Mouse (Mus musculus) gastrocnemius, postnatal 25 days (tissue): ENCODE data around the gene Pkig. TPM values are rescaled to one million over a fixed set of nuclear protein-coding genes. Genes with fewer than 3 reads are reported as not detected.

Source experiments
- DNase-seq: peaks from one replicate; pipeline ENCODE4 v3.0.0; 2022
- total RNA-seq, 2 experiments: library from RNA; stranded (reverse); gene quantifications; 1 replicate in 1 of 2; 2 replicates in 1 of 2; pipeline ENCODE4 v1.2.3; 2021

The Pkig gene
- total RNA-seq, 2 experiments from 2014 or later, result 72.1 to 93.5 TPM

DNA sequence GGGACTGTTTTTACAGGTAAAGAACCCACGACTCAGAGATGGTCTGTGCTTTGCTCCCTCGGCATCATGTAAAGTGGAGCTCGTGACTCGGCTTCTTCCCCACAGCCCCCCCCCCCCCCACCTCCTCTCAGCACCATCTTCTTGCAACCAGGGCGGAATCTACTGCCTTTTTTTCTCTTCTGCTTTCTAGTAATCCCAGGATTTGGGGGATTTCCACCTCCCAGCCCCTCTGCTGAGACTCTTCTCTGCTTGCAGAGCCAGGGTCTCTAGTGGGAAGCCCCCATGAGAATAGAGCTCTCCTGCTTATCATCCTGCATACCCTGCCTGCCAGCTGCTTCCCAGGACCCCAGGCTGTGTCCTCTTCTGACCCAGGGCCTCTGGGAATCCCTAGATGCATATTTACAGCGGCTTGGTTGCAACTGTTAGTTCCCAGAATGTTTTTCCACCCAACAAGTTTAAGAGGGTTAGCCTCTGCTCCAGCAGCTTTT, 50.6 kb downstream of the Pkig start:
- no peak for DNase-seq

DNA sequence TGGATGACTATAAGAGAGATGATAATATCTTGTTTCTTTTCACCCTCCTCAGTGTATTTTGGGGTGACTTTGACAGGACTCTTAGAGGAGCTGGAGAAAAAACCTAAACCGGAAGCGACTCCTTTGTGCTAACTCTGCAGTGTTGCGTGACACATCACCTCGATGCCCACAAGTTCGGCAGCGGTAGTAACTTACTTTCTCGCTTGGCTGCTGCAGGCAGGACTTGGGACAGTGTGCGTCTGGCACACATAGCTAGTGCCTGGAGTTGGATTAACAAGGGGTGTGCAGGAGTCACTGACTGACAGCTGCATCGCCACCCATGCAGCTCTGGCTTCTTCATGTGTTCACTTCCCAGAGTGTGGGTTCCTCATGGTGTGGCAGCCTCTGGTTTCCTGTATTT, 51.8 kb downstream of the Pkig start:
- no peak for DNase-seq

DNA sequence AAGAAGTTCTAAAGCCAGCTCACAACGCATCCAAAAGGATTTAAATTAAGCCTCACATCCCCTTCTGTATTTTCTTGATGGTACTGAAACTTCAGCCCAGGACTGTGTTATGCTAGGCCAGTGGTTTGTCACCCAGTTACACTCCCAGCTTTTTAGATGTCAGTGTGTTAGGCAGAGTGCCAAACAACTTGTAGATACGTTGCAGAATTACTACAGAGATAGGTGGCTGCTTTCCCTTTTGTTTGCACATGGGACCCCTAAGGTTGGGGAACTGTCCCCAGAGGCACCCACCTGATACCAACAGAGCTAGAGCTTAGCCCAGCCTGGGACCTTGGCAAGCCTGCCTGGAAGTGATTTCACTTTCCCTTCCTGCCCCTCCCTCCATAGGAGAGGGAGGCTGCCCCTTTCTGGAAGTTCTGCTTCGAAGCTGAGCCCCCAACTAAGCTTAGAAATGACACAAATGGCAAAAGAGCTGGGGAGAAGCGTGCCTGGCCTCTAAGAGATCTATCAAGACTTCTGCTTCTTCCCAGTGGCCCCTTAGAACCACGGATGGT, 52.5 kb downstream of the Pkig start:
- no peak for DNase-seq

DNA sequence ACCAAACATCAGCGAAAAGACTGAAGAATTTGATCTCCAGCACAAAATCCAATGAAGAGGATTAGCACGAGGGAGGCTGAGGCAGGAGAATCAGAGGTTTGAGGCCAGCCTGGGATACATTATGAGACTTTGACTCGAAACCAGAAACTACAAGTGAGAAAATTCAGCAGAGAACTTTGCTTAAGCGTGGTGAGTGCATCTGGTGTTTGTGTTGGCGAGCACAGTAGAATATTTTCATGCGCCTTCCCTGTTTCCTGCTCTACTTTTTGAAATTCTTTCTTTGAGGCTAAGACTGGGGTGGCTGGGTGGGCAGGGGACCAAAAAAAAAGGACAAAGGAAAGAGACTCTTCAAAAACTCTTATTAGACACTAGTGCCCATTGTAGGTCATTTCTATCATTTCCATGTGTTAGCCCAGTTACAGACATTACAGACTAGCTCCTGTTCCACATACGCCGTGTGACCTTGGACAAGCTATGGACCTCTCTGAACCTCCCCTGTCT, 53.2 kb downstream of the Pkig start:
- DNase-seq, result no peak

DNA sequence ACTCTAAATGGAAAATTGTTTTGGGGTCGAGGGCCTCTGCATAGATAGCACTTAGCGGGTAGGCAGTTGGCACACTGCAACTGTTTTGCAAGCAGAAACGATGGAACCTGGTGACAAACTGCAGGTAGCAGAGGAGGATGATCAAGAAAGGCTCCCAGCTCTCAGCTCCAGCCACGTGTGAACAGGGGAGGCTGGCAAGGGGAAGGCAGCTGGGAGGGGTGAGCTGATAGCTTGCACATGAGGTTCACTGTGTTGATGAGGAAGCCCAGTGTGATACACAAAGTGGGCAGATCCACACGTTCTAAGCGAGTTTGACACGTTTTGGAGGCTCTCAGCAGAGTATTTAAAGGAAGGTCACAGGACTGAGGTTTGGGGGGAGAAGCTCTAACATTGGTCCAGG, 54.3 kb downstream of the Pkig start:
- DNase-seq, result no peak

DNA sequence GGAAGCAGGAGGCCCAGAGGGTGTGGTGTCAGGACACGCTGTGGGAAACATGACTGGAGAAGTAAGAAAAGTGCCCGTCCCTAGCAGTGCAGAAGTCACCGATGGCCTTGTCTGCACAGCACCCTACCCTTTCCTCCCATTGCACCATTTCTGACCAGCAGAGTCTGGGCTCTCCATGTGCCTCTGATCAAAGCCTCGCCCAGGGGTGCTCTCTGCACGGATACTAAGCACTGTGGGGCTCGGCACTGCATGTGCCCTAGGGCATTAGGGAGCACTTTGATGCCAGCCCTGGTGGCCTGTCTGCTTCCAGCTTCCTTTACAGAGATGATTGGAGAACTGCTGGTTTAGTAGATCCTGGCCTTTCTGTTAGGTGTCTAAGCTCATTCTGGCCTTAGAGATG, 54.7 kb downstream of the Pkig start:
- DNase-seq, result no peak

DNA sequence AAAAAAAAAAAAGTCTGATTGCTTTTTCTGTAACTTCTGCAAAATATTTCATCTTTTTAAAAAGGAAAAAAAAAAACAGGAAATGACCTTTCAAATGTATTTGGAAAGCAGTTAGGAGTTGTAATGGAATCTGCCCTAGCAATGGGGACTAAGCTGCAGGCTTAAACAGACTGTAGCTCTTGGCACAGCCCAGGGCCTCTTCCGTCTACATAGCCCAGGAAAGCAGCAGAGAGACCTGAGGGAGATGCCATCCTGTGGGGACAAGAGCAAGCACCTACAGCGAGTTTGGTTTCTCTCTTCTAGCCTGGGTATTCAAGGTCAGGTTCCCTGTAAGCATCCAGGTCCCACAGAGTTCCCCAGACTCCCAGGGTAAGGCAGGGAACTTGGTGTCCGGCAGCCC, 55.2 kb downstream of the Pkig start:
- DNase-seq, result no peak

DNA sequence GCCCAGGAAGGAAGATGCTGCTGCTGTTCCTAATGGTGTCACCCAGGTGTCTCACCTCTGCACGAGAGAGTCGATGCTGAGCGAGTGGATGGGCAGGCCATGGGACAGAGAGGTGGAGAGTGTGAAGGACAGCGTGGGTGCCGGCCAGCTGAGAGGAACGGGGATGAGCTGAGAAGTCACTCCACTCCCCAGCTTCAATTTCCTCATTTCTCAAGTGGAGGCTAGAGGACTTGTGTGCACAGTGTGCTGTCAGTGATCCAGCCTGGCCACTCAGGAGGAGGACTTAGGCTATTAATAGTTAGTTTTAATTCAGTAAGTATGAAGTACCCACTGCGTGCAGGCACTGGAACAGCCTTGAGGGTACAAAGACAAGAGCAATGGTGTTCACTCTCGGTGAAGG, 58.3 kb downstream of the Pkig start:
- peak; percentile 51 for DNase-seq

DNA sequence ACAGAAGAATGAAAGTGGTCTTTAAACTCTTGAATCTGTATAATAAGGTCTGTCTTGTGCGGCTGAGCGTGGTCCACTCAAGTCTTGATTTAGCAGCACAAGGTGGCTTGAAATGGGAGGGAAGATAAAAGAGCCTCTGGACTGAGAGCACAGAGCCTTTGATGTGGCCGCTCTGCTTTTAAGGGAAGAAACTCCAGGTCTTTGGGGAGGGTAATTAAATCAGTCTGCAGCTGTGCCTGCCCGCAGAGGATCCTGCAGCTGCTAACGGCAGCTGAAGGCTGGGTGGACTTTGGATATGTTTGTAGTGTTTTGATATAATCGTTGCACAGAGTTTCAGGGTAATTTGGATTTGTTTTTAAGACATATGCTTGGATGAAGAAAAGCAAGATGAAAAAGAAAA, 58.7 kb downstream of the Pkig start:
- DNase-seq, result no peak

DNA sequence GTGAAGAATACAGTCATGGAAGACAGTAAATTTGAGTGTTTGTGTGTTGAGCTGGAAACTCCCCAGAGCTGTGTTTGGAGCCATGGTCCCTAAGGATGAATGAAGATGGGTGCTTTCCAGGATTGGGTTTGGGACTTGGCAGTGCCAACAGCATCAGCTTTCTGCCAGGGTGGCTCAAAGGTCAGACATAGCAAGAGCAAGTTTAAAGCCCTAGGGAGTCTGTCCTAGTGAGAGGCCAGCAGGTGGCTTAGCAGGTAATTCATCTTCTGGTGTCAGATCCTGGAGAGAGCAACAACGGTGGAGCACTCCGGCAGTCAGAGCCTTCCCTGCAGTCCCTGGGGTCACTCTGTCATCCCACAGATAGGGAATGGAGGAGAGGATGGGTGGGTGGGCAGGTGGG, 60.3 kb downstream of the Pkig start:
- peak; percentile 62 for DNase-seq

DNA sequence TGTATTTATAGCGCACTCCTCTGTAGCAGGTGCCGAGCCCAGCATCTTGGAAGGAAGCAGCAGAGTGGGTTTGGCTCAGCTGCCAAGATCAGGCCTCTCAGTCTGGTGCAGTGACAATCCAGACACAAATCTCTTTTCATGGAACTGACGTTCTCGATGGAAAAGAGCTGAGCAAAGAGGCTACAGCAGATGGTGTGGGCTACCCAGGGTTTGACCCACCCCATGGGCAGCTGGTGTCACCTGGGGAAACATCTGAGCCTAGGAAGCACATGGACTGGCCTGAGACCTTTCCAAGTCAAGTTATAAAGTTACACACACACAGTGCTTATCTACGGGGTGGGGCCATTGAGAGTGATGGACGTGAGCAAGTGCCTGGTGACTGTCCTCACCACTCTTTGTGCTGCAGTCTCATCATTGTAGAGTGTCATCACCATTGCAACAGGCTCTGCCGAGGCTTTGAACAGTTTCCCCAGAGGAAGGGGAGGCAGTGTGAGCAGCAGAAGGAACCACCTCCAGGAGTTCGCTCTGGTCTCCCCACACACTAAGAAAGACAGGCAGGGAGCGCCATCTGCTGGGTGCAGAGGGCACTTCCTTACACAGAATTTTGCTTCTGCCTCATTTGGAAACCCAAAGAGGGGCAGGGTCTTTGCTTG, 60.9 kb downstream of the Pkig start:
- DNase-seq, result peak; percentile 70

DNA sequence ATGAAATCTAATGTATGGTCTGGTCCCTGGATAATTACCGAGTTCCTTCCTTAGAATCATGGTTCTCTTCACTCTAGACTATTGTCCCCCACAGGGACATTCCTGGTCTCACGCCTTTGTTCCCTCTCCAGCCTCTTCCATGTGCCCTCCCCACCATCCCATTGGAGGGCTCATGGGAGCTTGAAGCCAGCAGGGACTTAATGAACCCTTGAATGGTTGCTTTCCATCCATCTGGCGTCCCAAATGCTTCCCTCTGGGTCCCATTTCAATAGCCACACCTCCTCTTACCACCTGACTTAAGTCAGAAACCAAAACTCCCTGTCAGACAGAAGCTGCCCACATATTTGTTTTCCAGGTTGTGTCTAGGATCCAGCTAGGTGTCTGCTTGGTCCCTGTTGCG, 61.4 kb downstream of the Pkig start:
- no peak for DNase-seq

DNA sequence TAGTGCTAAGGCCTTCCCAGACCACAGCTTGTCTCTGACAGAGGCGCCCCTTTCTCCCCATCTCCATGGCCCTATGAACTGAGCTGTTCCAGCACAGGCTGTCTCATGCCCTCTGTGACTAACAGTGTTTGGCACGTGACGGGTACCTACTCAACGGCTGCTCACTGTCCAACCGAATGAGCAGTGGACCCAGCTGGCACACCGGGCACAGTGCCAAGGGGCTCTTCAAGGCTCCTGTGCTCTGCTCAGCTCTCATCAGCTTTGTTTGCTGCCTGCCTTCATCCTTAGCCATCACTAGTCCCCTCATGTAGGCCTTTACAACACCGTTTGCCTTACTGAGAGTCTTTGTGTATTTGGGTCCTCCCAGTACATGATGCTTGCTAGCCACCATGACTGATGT, 64.4 kb downstream of the Pkig start:
- DNase-seq, result no peak

DNA sequence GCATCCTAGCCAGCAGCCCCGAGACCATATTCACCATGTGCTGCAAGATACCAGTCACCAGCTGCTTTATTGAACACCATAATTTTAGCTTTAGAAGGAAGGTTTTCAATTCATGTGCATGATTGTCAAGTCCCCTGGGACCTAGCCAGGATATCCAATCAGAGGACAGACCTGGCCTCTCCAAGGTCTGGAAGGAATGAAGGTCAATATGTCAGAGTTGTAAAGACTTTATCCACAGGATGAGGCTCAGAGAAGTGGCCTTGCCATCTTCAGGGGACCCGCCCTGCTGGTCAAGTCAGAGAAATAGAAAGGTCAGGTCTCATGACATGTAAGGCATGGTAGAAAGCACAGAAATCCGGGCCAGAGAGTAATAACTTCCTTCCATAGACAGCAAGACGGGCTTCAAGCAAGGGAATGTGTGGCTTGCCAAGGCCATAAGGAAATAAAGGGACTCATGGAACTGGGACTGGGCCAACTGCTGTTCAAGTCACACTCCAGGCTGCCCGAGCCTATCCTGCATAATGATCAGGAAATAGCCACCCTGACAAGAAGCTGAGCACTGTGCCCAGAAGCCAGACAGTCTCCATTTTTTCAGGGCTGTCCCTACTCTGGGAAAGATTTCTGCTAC, 68.7 kb downstream of the Pkig start:
- DNase-seq, result no peak

DNA sequence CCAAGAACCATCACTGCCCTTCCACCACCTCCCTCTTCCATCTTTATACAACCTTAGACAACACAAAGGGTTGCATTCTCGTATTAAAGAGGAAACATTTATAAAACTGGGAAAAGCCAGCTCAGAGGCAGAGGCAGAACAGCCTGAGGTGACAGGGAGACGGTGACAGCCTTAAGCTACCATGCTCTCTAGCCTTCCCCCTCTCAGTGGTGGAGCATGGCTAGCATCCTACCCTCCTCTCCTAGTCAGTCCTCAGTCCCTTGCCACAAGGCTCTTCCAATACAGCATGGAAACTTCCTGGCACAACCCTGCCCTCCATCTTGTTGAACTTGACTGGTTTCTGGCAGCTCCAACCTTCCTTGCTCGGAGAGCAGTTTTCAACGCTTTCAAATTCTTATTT, 70.1 kb downstream of the Pkig start:
- DNase-seq, result no peak

DNA sequence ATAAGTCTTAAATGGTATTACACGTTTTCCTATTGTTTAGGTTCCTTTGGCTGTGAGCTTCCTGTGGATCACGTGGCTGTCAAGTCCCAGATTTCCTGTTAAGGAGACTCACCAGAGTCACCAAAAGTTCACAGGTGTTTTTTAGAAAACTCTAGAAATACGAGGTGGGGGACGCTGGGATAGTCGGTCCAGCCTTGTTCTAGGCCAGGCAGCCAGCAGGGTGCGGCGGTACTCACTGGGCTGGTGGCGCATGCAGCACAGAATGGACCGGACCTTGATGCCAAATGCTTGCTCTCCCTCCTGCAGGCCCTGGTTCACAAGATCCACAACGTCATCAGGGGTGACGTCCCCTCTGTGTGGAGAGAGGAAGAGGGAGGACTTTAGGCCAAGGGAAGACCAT, 73.8 kb downstream of the Pkig start:
- no peak for DNase-seq

DNA sequence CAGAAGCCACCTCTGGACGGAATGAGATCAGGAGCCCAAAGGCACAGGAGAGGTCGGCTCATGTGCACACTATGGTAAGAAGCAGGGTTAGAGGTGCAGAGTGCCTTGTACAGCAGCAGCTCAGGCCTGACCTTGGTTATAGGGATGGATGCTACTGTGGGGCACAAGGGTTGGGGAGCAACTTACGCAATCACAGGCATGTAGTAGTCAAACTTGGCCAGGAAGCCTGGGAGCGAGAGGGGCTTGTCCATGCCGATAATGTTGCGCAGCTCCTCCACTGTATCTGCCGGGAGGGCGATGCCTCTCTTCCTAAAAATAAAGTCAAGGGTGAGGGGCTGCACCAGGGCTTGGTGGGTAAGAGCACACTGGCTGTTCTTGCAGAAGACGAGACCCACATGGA, 77.0 kb downstream of the Pkig start:
- no peak for DNase-seq

DNA sequence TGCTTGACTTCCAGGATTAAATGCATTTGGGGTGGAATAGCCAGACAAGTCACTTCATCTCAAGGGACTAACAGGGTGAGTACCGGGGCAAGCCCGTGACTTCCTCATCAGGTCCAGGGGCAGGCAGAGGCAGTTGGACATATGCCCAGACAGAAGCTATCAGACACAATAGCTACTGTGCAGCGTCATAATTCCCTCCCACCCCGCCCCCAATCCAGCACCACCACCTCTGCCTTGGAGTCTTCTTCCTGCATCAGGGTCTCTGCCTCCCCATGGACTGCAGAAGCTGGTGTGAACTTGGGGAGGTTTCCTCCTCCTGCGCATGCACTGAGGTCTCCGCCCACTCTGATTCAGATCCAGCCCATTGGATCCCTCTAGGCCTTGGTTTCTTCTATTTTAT, 77.8 kb downstream of the Pkig start:
- peak; percentile 61 for DNase-seq

DNA sequence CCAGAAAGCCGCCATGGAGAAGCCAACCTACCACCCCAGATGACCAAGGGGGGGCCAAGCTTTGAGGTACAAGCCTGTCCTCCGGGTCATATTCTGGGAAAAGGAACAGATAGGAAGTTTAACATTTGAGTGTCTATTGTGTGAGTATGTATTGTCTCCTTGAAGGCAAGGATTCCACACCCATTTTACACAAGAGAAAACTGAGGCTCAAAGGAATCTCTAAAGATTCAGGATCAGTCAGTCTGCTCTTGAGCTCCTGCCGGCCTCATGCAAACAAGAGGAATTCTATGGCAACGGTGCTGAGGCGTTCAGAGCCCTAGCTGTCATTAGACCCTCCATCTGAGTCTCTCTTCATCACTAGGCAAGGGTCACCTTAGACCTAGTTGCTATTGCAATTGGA, 84.5 kb downstream of the Pkig start:
- no peak for DNase-seq

DNA sequence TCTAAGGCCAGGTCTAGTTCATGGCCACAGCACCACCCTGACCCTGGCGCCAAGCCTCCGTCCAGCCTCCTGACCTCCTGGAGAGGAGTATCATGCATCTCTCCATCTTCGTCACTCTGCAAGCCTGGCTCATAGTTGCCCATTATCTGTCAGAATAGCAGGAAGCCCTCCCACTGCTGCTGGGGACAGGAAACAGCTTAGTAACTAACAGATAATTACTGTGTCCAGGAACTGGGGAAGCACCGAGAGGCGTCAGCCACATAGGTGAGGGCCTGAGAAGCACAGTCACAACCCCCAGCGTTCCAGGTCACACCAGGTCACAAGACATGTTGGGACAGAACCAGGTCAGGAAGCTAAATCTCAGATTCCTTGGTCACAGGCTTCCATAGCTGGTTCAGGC, 85.2 kb downstream of the Pkig start:
- no peak for DNase-seq

DNA sequence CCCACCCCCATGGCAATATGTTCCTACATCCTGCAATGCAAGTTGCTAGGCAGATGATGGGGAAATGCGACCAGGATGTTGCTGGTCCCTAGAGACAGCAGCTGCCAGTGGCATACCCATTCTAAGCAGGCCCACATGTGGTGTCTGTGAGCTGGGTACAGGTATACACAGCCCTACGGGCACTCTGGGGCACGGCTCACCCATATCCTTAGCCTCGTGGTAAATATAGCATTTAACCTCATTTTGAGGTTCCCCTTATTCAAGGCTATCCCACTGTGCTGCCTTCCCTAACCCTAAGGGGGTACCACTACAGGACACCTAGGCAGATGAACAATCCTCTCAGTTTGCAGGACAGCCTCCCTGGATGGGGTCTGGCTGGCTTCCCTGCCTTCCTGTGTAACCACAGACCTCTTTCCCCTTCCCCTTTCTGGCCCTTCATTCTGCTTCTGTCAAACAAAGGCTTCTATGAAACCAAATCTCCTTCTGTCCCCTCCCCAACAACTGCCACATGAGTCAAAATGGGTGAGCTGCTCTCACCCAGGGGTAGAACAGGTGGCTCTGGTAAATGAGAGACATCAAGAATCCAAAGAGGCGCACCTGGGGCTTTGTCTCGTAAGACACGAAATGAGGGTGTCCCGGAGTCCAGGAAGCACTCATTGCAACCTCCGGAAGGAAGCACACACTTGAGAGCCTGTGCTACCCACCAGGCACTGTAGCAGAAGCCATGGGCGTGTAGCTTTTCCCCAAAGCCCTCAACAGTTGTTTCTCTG, 86.8 kb downstream of the Pkig start:
- no peak for DNase-seq

DNA sequence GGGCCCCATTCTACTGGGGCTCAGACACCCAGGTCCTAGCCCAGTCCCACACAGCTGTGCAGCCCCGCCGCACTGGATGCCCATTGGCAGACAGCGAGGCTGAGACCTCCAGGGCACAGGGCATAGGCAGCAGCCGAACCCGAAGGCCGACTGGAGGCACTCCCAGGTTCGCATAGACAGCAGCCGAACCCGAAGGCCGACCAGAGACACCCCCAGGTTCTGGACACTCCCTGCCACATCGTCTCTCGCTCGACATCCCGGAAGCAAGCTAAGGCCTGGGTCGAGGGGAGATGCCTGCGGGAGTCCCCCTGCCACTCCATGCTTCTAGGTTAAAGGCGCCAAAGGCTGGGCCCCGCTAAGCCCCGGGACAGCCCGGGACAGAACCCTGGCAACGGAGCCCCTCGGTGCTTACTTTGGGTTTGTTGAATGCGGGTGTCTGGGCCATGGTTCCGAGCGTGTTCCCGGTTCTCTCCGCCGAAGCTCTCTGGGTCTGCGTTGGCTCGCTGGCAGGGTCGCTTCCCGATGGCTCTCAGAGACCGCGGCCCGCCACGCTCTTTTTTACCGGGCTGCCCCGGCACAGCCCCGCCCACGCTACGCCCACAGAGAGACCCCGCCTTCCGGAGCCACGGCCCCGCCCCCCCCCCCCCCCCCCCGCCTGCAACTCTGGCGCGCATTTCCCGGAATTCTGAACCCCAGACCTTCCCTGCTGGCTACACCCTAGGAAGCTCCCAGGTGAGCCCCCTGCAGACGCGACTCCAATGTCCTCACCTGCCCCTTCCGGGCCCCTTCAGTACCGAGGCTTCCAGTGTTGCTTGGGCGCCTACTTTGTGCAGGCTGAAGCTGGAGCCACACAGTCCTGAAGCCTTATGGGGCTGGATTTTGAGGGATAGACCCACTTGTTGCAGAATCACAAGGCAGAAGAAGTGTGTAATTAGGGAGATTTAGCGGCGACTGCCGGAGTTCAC, 91.7 kb downstream of the Pkig start, which contains the start of gene Ada:
Gene Ada, minus strand, starts transcription at position 593 of the 965 bp plus-strand sequence.
- DNase-seq, result peak; percentile 51
